Mouse (Mus musculus) telencephalon, adult 2 months (tissue): Measurements from ENCODE around the gene Gas8.
"Not testable (repeated sequence)": the region's sequence is repeated elsewhere in the genome, so short reads cannot be mapped to it uniquely, and the experiment has no call there.

Experiments
- DNase-seq: peaks from one replicate; pipeline ENCODE4 v3.0.0-alpha.2; 2011; ENCODE audit warnings: low read depth, low spot score

Gene Gas8

GRCm38 (mm10) chr8:123518667-123519066 is at the start of gene Gas8:
Gene Gas8, plus strand, starts transcription at chr8:123518834.
- peak; percentile 90 for DNase-seq

- not testable (repeated sequence) for DNase-seq
Measured at GRCm38 (mm10) chr8:123472991-123473390, 45.6 kb upstream of the Gas8 start.

GRCm38 (mm10) chr8:123474549-123474948 is 44.1 kb upstream of the Gas8 start:
- not testable (repeated sequence) for DNase-seq

- no peak for DNase-seq
Measured at GRCm38 (mm10) chr8:123476911-123477736, 41.5 kb upstream of the Gas8 start.

GRCm38 (mm10) chr8:123477737-123478258 is 40.8 kb upstream of the Gas8 start, which contains the start of gene Afg3l1:
Gene Afg3l1, plus strand, starts transcription at chr8:123477903.
- DNase-seq: peak; percentile 73

GRCm38 (mm10) chr8:123478456-123479218 is 40.0 kb upstream of the Gas8 start:
- no peak for DNase-seq

GRCm38 (mm10) chr8:123482627-123483026 is 36.0 kb upstream of the Gas8 start:
- no peak for DNase-seq

GRCm38 (mm10) chr8:123491280-123492075 is 27.2 kb upstream of the Gas8 start:
- no peak for DNase-seq

- DNase-seq: no peak
Measured at GRCm38 (mm10) chr8:123492898-123493297, 25.7 kb upstream of the Gas8 start.

- DNase-seq: no peak
Measured at GRCm38 (mm10) chr8:123497699-123498098, 20.9 kb upstream of the Gas8 start.

GRCm38 (mm10) chr8:123498963-123499362 is 19.7 kb upstream of the Gas8 start:
- no peak for DNase-seq

GRCm38 (mm10) chr8:123499556-123499955 is 19.1 kb upstream of the Gas8 start:
- no peak for DNase-seq

GRCm38 (mm10) chr8:123502192-123502591 is 16.4 kb upstream of the Gas8 start:
- no peak for DNase-seq

- DNase-seq: no peak
Measured at GRCm38 (mm10) chr8:123503801-123504467, 14.7 kb upstream of the Gas8 start.

GRCm38 (mm10) chr8:123504591-123505195 is 13.9 kb upstream of the Gas8 start:
- DNase-seq: no peak

- no peak for DNase-seq
Measured at GRCm38 (mm10) chr8:123505267-123505666, 13.4 kb upstream of the Gas8 start.

- no peak for DNase-seq
Measured at GRCm38 (mm10) chr8:123505695-123506094, 12.9 kb upstream of the Gas8 start.

GRCm38 (mm10) chr8:123507153-123507552 is 11.5 kb upstream of the Gas8 start:
- DNase-seq: no peak

GRCm38 (mm10) chr8:123510819-123511218 is 7.8 kb upstream of the Gas8 start:
- no peak for DNase-seq

GRCm38 (mm10) chr8:123514136-123514535 is 4.5 kb upstream of the Gas8 start:
- no peak for DNase-seq
